Mouse (Mus musculus) forebrain, postnatal 0 days (tissue): ENCODE measurements around the gene Add1. TPM values are rescaled to one million over a fixed set of nuclear protein-coding genes. Genes with fewer than 3 reads are reported as not detected.
"Not testable (repeated sequence)": the region's sequence is repeated elsewhere in the genome, so short reads cannot be mapped to it uniquely, and the experiment has no call there.

ENCODE experiments used
- ATAC-seq: fragments of 200-750 bp; cut with Nextera tagmentation; 2 replicates; pipeline ENCODE4 v1.8.0; 2017; ENCODE audit warnings: mild to moderate bottlenecking, moderate library complexity
- DNase-seq: peaks from one replicate; pipeline ENCODE4 v3.0.0-alpha.2; 2015
- H3K27ac ChIP-seq: fragments of 300-500 bp; sonication (generic); 2 replicates; pipeline ENCODE4 v1.5.1; 2014; ENCODE audit warnings: low read depth, mild to moderate bottlenecking, antibody characterized with exemption, low read length, moderate library complexity, mixed read lengths
- H3K27me3 ChIP-seq: fragments of 300-500 bp; sonication (generic); 2 replicates; pipeline ENCODE4 v1.6.1; 2014; ENCODE audit warnings: mild to moderate bottlenecking, low read length, mixed read lengths; ENCODE audit not compliant: insufficient read depth
- H3K36me3 ChIP-seq: fragments of 300-500 bp; sonication (generic); 2 replicates; pipeline ENCODE4 v1.6.1; 2014; ENCODE audit warnings: mild to moderate bottlenecking, moderate library complexity; ENCODE audit not compliant: insufficient read depth
- H3K4me1 ChIP-seq: fragments of 300-500 bp; sonication (generic); 2 replicates; pipeline ENCODE4 v1.6.1; 2014; ENCODE audit warnings: antibody characterized with exemption; ENCODE audit not compliant: insufficient read depth
- H3K4me2 ChIP-seq: fragments of 300-500 bp; sonication (generic); 2 replicates; pipeline ENCODE4 v1.6.1; 2014; ENCODE audit warnings: low read depth, mild to moderate bottlenecking, moderate library complexity
- H3K4me3 ChIP-seq: fragments of 300-500 bp; sonication (generic); 2 replicates; pipeline ENCODE4 v1.5.1; 2014; ENCODE audit warnings: low read depth, low read length, mixed read lengths
- H3K9ac ChIP-seq: fragments of 300-500 bp; sonication (generic); 2 replicates; pipeline ENCODE4 v1.6.1; 2014; ENCODE audit warnings: mild to moderate bottlenecking
- H3K9me3 ChIP-seq: fragments of 300-500 bp; sonication (generic); 2 replicates; pipeline ENCODE4 v1.6.1; 2016; ENCODE audit warnings: low read length
- CTCF ChIP-seq: sonication (generic); IDR thresholded peaks from 2 replicates; pipeline ENCODE4 v1.5.1; 2016; ENCODE audit warnings: antibody characterized with exemption, control low read depth, low read depth
- WGBS: fragments of 180-500 bp; shearing (Covaris S2); extraction: QIAGEN DNeasy Blood & Tissue Kit; methylation state at CpG from one replicate; pipeline ENCODE4 v1.1.7; 2014; 5-methylcytosine and 5-hydroxymethylcytosine counted together
- polyA plus RNA-seq: library from polyadenylated mRNA; unstranded; fragments of >200 nt; fragmentation: Nextera tagmentation; extraction: Ambion mirVana; gene quantifications from 2 replicates; pipeline ENCODE4 v1.2.1, GENCODE M21; 2015
- total RNA-seq: library from RNA; depleted of rRNA; stranded (reverse); fragments of >200 nt; gene quantifications from 2 replicates; pipeline ENCODE4 v1.2.3, GENCODE M21; 2014

The Add1 gene
- total and polyA plus RNA-seq, 2 experiments from 2014 or later: 175 to 334 TPM

DNA sequence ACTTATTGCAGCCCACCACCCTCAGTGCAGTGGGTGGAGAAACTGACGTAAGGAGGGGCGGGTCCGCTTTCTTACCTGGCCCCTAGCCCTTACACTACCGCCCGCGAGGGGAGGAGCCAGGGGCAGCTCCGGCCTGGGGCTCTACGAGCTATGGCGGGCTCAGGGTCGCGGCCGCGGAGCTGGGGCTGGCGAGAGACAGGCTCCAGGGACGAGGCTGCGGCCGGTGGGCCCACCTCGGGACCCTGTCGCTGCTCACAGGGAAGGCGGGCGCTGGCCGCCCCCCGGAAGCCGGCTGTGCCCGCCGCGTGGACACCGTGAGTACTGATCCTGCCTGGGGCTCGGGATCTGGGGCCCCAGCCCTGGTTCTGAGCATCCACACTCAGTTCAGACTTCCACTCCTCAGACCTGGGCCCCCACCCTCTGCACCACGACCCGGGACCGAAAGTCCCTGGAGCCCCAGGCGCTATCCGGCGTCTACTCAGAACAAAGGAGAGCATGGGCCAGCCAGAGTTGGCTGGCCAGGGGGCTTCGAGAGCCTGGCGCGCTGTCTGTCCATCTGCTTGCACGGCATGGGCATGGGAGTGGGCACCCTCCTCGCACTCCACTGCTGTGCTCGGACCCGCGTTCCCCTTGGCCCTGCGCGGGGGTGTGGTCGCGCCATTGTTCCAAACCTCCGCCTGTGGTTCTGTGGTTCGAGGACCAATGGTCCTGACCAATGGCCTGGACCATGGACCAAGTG, 23.8 kb upstream of the Add1 start:
- H3K9ac ChIP-seq: peak overlapping the region; percentile 98
- no peak; the same call in 1 of the 2 replicates for TF ChIP-seq CTCF
- H3K27ac ChIP-seq: peak overlapping the region; percentile 84
- peaks cover 14% of the 10 kb centered on the region for H3K4me1 ChIP-seq
- ATAC-seq (peak; percentile 89), DNase-seq (peak; percentile 80)
- WGBS: under 1% methylated on average over 49 of the region's 49 CpGs
- no peaks in the 10 kb centered on the region for H3K27me3 ChIP-seq
- peak overlapping the region; percentile 66 for H3K4me2 ChIP-seq
- H3K4me3 ChIP-seq: peak overlapping the region; percentile 76
- H3K9me3 ChIP-seq: no peaks in the 10 kb centered on the region
- H3K36me3 ChIP-seq: peaks cover 25% of the 10 kb centered on the region

DNA sequence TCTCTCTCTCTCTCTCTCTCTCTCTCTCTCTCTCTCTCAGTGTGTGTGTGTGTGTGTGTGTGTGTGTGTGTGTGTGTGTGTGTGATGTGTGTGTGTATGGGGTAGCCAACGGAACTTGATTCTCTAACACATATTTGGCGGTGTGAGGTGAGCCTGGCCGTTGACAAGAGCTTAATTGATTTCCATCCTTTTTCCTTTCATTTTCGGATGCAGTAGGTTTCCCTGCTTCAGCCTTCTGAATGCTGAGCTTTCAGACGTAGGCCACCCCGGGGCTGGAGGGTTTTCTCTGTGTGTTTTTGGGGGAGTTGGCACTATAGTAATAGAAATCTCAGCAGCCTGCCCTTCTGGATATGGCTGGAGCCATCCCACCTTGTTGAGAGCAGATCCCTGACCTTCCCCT, 23.2 kb upstream of the Add1 start:
- no peak for TF ChIP-seq CTCF
- H3K27me3 ChIP-seq: no peaks in the 10 kb centered on the region
- H3K4me3 ChIP-seq: peak overlapping the region; percentile 76
- H3K4me1 ChIP-seq: peaks cover 14% of the 10 kb centered on the region
- DNase-seq (peak; percentile 61), ATAC-seq (peak; percentile 14; the same call in 1 of the 2 replicates)
- peak overlapping the region; percentile 21; the same call in 1 of the 2 replicates for H3K27ac ChIP-seq
- peak overlapping the region; percentile 98 for H3K9ac ChIP-seq
- peak overlapping the region; percentile 66 for H3K4me2 ChIP-seq
- H3K9me3 ChIP-seq: no peaks in the 10 kb centered on the region
- WGBS: 4% methylated on average over 6 of the region's 6 CpGs
- peaks cover 31% of the 10 kb centered on the region for H3K36me3 ChIP-seq

DNA sequence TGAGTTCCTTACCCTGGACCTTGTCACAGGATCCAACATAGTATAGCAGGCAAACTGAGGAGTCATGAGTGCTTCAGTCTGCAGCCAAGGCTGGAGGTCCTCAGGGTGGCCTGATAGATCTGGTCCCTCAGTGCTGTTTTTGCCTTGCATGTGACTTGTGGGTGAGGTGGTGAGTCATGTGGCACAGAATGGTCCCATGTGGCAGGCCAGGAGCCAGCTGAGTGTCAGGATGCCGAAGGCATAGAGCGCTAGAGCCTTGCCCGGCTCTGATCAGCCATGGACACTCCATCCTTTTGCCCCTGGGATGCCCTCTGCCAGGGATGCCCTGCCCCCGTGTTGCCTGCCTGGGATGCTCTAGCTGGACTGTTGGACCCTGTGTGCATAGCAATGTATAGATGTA, 21.6 kb upstream of the Add1 start:
- Histone ChIP-seq H3K4me1 (peaks cover 14% of the 10 kb centered on the region), H3K4me2 (no peak overlapping the region), H3K9ac (no peak overlapping the region), H3K9me3 (no peaks in the 10 kb centered on the region), H3K27me3 (no peaks in the 10 kb centered on the region), H3K36me3 (peaks cover 46% of the 10 kb centered on the region), H3K4me3 (no peak overlapping the region), H3K27ac (no peak overlapping the region)
- whole genome bisulfite sequencing: 93% methylated on average over 4 of the region's 4 CpGs
- DNase-seq (no peak), ATAC-seq (no peak)
- no peak for TF ChIP-seq CTCF

DNA sequence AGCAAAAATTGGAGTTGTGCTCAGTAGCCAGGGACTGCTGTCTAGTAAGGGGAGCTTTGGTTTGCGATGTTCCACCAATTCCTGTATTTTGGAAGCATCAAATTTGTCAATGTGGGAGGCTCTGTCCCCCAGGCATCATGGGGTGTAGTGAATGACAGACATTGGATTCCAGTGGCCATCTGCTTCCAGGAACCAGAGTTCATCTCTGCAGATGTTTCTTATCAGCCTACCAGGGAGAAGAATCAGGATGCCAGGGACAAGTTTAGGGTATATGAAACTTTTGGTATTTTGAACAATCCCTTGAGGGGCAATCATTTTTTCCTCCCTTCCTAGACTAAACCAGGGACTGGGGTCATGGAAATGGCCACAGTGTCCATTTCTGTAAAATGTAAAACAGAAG, 9.6 kb upstream of the Add1 start:
- DNase-seq: no peak
- Histone ChIP-seq H3K27me3 (no peaks in the 10 kb centered on the region), H3K27ac (no peak overlapping the region), H3K36me3 (peaks cover 55% of the 10 kb centered on the region), H3K4me3 (no peak overlapping the region), H3K9me3 (no peaks in the 10 kb centered on the region), H3K4me1 (peaks cover 7% of the 10 kb centered on the region; the same call in 1 of the 2 replicates), H3K9ac (no peak overlapping the region), H3K4me2 (no peak overlapping the region)
- ATAC-seq: no peak
- TF ChIP-seq CTCF: no peak
- WGBS: 95% methylated on average over 1 of the region's 1 CpGs

DNA sequence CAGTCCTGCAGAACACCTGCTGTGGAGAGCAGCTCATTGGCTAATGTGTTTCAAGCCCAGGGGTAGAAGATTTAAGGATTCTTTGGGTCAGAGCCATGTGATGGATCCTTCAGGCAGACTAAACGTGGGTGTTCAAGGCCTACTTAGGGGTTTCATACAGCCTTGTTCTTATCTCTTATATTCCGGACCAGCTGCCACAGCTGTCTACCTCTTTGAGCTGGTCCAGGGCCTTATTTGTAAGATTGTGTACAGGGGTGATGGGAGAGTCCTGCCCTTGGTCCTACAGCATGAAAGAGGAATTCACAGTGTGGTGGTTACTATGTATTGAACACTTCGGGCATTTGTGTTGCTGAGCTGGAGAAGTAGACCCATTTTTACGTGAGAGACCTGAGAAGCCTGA, 9.2 kb upstream of the Add1 start:
- no peak overlapping the region for H3K27ac ChIP-seq
- no peak overlapping the region for H3K4me2 ChIP-seq
- ATAC-seq (no peak), DNase-seq (no peak)
- H3K36me3 ChIP-seq: peaks cover 50% of the 10 kb centered on the region
- TF ChIP-seq CTCF: no peak
- no peaks in the 10 kb centered on the region for H3K9me3 ChIP-seq
- H3K4me1 ChIP-seq: peaks cover 7% of the 10 kb centered on the region; the same call in 1 of the 2 replicates
- H3K27me3 ChIP-seq: no peaks in the 10 kb centered on the region
- no peak overlapping the region for H3K4me3 ChIP-seq
- no peak overlapping the region for H3K9ac ChIP-seq
- WGBS: 88% methylated on average over 4 of the region's 4 CpGs

DNA sequence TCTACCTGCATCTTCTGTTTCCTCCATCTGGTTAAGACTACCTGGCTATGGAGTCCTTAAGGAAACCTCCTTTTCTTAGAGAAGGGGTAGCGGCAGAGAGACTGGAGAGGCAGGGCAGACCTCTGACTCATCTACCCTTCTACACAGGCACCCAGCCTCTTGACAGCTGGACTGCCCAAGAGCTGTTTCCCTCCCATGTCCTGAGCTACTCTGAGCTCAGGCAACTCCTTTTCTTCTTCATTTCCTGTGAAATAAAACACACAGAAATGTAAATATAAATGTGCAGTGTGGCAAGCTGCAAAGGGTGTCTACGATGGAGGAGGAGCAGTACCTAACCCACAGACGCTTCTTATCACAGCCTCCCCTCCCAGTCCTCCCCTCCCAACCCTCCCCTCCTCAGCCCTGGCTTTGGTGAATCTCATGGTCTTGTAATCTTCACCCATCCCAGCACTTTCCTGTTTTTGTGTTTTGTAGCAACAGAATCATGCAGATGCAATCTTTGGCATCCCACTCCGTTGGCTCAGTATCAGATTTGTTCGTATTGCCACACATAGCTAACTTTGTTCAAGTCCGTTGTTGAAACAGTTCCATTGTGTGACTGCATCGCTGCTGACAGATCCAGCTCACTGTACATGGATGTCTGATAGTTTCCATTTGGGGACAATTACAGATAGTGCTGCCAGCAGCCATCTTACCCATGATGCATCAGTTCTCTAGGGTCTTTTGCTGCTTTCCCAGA, 7.8 kb upstream of the Add1 start:
- Histone ChIP-seq H3K36me3 (peaks cover 36% of the 10 kb centered on the region), H3K27ac (peak overlapping the region; percentile 73), H3K9ac (no peak overlapping the region), H3K4me1 (peaks cover 7% of the 10 kb centered on the region; the same call in 1 of the 2 replicates), H3K4me3 (no peak overlapping the region), H3K4me2 (no peak overlapping the region), H3K27me3 (no peaks in the 10 kb centered on the region), H3K9me3 (no peaks in the 10 kb centered on the region)
- DNase-seq (peak; percentile 78), ATAC-seq (peak; percentile 81)
- TF ChIP-seq CTCF: no peak
- WGBS: 41% methylated on average over 7 of the region's 7 CpGs

DNA sequence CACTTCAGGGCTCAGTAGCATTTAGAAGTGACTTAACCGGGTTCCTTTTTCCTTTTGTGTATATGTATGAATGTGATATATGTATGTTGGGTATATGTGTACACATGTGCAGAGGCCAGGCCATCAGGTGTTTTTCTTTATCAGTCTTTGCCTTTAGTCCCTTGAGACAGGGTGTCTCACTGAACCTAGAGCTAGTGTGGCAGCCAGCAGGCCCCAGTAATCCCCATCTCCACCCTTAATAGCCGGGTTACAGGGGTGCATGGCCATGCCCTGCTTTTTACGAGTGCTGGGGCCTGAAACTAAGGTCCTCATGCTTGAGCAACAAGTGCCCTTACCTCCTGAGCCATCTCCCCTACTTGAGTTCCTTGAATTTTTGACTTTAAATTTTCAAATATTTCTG, 1.9 kb upstream of the Add1 start:
- Histone ChIP-seq H3K9me3 (no peaks in the 10 kb centered on the region), H3K27me3 (no peaks in the 10 kb centered on the region), H3K9ac (no peak overlapping the region), H3K4me3 (no peak overlapping the region), H3K4me1 (peaks cover 11% of the 10 kb centered on the region; the same call in 1 of the 2 replicates), H3K36me3 (no peaks in the 10 kb centered on the region), H3K4me2 (no peak overlapping the region), H3K27ac (no peak overlapping the region)
- no peak for TF ChIP-seq CTCF
- ATAC-seq (no peak), DNase-seq (no peak)
- 87% methylated on average over 3 of the region's 3 CpGs for WGBS

DNA sequence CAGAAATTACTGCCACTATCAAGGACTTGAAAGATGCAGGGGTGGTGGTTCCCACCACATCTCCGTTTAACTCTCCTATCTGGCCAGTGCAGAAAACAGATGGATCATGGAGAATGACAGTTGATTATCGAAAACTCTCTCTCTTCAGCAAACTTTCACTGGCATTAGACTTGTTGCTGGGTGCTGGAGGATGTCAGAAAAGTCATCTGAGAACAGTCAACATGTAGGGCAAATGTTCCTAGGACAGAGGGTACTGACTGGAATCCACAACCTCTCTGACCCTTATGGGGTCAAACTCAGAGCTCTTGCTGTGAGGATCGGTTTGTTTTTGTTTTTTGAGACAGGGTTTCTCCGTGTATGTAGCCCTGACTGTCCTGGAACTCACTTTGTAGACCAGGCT, 896 bp upstream of the Add1 start:
- H3K4me1 ChIP-seq, DNase-seq, H3K9me3 ChIP-seq, H3K36me3 ChIP-seq, ATAC-seq, H3K27me3 ChIP-seq: not testable (repeated sequence)
- peak overlapping the region; percentile 98; the same call in 1 of the 2 replicates for H3K9ac ChIP-seq
- peak overlapping the region; percentile 81; the same call in 1 of the 2 replicates for H3K4me3 ChIP-seq
- H3K27ac ChIP-seq: peak overlapping the region; percentile 93
- 53% methylated on average over 4 of the region's 4 CpGs for WGBS
- peak overlapping the region; percentile 67 for H3K4me2 ChIP-seq
